Mouse (Mus musculus) liver, postnatal 0 days (tissue): Measurements from ENCODE around the gene Zfp575.

Experiments
- CTCF ChIP-seq: sonication (generic); IDR thresholded peaks from 2 replicates; pipeline ENCODE4 v1.5.1; 2016; ENCODE audit warnings: antibody characterized with exemption, low read depth
- EP300 ChIP-seq: IDR thresholded peaks from 2 replicates; pipeline ENCODE4 v1.6.1; 2016; ENCODE audit warnings: antibody characterized with exemption, low read depth, mild to moderate bottlenecking

DNA sequence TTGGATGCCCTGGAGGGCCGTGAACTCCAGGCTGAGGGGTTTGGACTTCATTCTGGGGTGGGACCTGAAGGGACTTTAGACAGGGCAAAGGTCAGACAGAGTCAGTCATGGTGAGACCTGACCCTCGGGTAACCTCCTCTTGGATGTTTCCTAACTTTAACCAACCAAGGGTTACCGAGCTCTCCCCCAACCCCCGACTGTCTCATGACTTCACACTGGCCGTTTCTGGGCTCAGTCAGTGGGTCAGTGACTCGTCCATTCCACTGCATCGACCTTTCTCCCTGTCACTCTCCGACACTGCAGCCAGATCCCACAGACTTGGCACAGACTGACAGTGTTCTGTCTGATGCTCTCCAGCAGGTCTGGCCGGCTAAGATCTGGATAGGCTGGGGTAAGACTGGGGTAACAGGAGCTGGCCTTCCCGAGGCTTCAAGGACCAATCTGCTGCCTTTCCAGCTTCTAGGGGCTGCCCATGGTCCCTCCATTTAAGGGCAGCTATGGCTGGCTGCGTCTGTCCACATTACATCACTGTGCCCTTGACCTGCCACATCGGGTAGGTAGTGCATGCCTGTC is 13.1 kb downstream of the Zfp575 start:
- no peak for TF ChIP-seq CTCF
- TF ChIP-seq EP300: peak; percentile 80
